ENCODE assay signal across 9 mouse cellular contexts in genomic region chr10:89400674-89401336, GRCm38 (mm10). TPM values are rescaled to one million over a fixed set of nuclear protein-coding genes. Genes with fewer than 3 reads are reported as not detected.
A peak's percentile ranks its signal among the peaks of the same experiment; 100 is the strongest.
DNase-seq lines count a peak whose midpoint lies in the region; ATAC-seq and TF ChIP-seq lines count a peak whose summit lies in the region.
"Had no signal": no experiment of that assay in that cellular context is flagged by ENCODE, and none has a peak within 500 bp of the region (broad histone marks: within the 10 kb centered on the region; RNA-seq: fewer than 3 reads in every experiment).

No protein-coding gene starts in this region.

- no peak overlapping the region for H3K27ac ChIP-seq in hindbrain, embryonic 14.5 days
- H3K27ac ChIP-seq in hindbrain, embryonic 10.5 days = no peak overlapping the region
- H3K27ac ChIP-seq in ES-E14 (ENCODE audit: insufficient read depth, low read depth, low read length, poor library complexity, severe bottlenecking) = no peak overlapping the region
- H3K27ac ChIP-seq in thymus, adult 2 months (ENCODE audit: control insufficient read depth, insufficient read depth, low read length) = no peak overlapping the region
- H3K27ac ChIP-seq: kidney, postnatal 0 days had no signal

- in situ Hi-C loops in ES-E14 (cut with MboI; ENCODE audit: low sequenced_read_pairs in 2 of 2, unreplicated experiment in 2 of 2) = no loop called here

- H3K4me2 ChIP-seq in hindbrain, embryonic 14.5 days (replicated peaks) = no peak overlapping the region

- TF ChIP-seq CTCF in thymus, adult 2 months (IDR thresholded peaks at IDR 0.05; ENCODE audit: borderline replicate concordance, control insufficient read depth, extremely low read depth, insufficient read depth, low read length, poor library complexity) = no peak

- H3K9me3 ChIP-seq in hindbrain, embryonic 14.5 days (ENCODE audit: control insufficient read depth, low read length) = no peaks in the 10 kb centered on the region
- 0 out of 2 replicates have a peak, but pooled peaks cover 4% of the 10 kb centered on the region for H3K9me3 ChIP-seq in hindbrain, embryonic 10.5 days
- no peaks in the 10 kb centered on the region for H3K9me3 ChIP-seq in ES-E14 (ENCODE audit: control insufficient read depth, insufficient read depth, low read depth, low read length)

- no peak overlapping the region for H3K4me3 ChIP-seq in hindbrain, embryonic 14.5 days (replicated peaks; ENCODE audit: low read length)
- no peak overlapping the region for H3K4me3 ChIP-seq in hindbrain, embryonic 10.5 days
- H3K4me3 ChIP-seq in ES-E14 (ENCODE audit: insufficient read depth in 1 of 2, low read depth in 1 of 2, low read length in 2 of 2, poor library complexity in 1 of 2, severe bottlenecking in 1 of 2) = no peak overlapping the region
- H3K4me3 ChIP-seq in thymus, adult 2 months (ENCODE audit: control insufficient read depth, insufficient read depth, low read length) = no peak overlapping the region

- ATAC-seq in hindbrain, embryonic 14.5 days (ENCODE audit: low FRiP score) = no peak

- H3K27me3 ChIP-seq in hindbrain, embryonic 14.5 days (ENCODE audit: control insufficient read depth, insufficient read depth, low read length) = no peaks in the 10 kb centered on the region
- no peaks in the 10 kb centered on the region for H3K27me3 ChIP-seq in hindbrain, embryonic 10.5 days (ENCODE audit: insufficient read depth, poor library complexity, severe bottlenecking)
- no peaks in the 10 kb centered on the region for H3K27me3 ChIP-seq in thymus, adult 2 months (ENCODE audit: control insufficient read depth, insufficient read depth, low read length)

- no peak for TF ChIP-seq POLR2A in thymus, adult 2 months (IDR thresholded peaks at IDR 0.05; ENCODE audit: control insufficient read depth, extremely low read depth, insufficient read depth, low read length, poor library complexity)

- peak; percentile 29 for DNase-seq in hindbrain, embryonic 14.5 days (ENCODE audit: low spot score)
- no peak for DNase-seq in hindbrain, embryonic 10.5 days (ENCODE audit: low spot score)
- peak; percentile 47 for DNase-seq in ES-E14 (ENCODE audit: low read depth, low spot score)
- DNase-seq in cerebellum, adult 11-12 months = peak; percentile 79
- peak; percentile 45 for DNase-seq in heart, postnatal 4 days
- no peak for DNase-seq in thymus, postnatal 10 days (ENCODE audit: low spot score in 2 of 2)
- DNase-seq in thymus, adult 2 months = no peak
- DNase-seq in thymus, postnatal 0 days (ENCODE audit: low spot score) = no peak

- H3K4me1 ChIP-seq in hindbrain, embryonic 14.5 days (replicated peaks; ENCODE audit: control insufficient read depth, insufficient read depth, low read length) = no peaks in the 10 kb centered on the region
- H3K4me1 ChIP-seq in hindbrain, embryonic 10.5 days (replicated peaks) = peaks cover 5% of the 10 kb centered on the region; the same call in 1 of the 2 replicates
- H3K4me1 ChIP-seq in ES-E14 (ENCODE audit: control insufficient read depth in 2 of 2, insufficient read depth in 2 of 2, low read length in 2 of 2, poor library complexity in 1 of 2) = no peaks in the 10 kb centered on the region
- 0 out of 2 replicates have a peak, but pooled peaks cover 2% of the 10 kb centered on the region for H3K4me1 ChIP-seq in thymus, adult 2 months (replicated peaks; ENCODE audit: control insufficient read depth, insufficient read depth, low read length)

- 70% methylated on average over 19 of the region's 19 CpGs for WGBS in hindbrain, embryonic 14.5 days
- 86% methylated on average over 19 of the region's 19 CpGs for WGBS in hindbrain, embryonic 10.5 days
- 95% methylated on average over 19 of the region's 19 CpGs for WGBS in thymus, adult 2 months

- H3K9ac ChIP-seq in hindbrain, embryonic 14.5 days = no peak overlapping the region
- no peak overlapping the region for H3K9ac ChIP-seq in ES-E14 (ENCODE audit: insufficient read depth, low read depth, low read length, poor library complexity, severe bottlenecking)

- no peaks in the 10 kb centered on the region for H3K36me3 ChIP-seq in hindbrain, embryonic 14.5 days (replicated peaks; ENCODE audit: control insufficient read depth, insufficient read depth)
- H3K36me3 ChIP-seq in hindbrain, embryonic 10.5 days = no peaks in the 10 kb centered on the region
- H3K36me3 ChIP-seq in ES-E14 (ENCODE audit: control insufficient read depth, insufficient read depth, low read length, poor library complexity, severe bottlenecking) = no peaks in the 10 kb centered on the region
- H3K36me3 ChIP-seq in thymus, adult 2 months (ENCODE audit: control insufficient read depth, insufficient read depth, low read length) = no peaks in the 10 kb centered on the region

TF ChIP-seq in ES-E14, 5 proteins besides CTCF, POLR2A, EP300 and RAD21:
- TF ChIP-seq MAFK (IDR thresholded peaks at IDR 0.05; ENCODE audit: insufficient read depth, low read depth, low read length) (peak; percentile 51; the same call in 1 of the 2 replicates), ZNF384 (IDR thresholded peaks at IDR 0.05; ENCODE audit: low read depth, low read length) (no peak)
TF ChIP-seq in ES-E14: peak in this region for 1.

RNA-seq across cellular contexts. Expression of gene Gas2l3, which starts 43.0 kb away (rescaled TPM):
- polyA plus RNA-seq in hindbrain, embryonic 14.5 days (2014; fragmentation: Nextera tagmentation; extraction: Ambion mirVana) = 5.8 and 6.3 TPM in 2 replicates
- 9.7 and 15.7 TPM in 2 replicates for polyA plus RNA-seq in hindbrain, embryonic 10.5 days (2016; fragmentation: Nextera tagmentation; extraction: Ambion mirVana)
- total RNA-seq in ES-E14 (2012; rRNA removed) = 24.3 and 25.5 TPM in 2 replicates
- 10 to 100 TPM; 36.7 to 36.8 TPM for total RNA-seq in heart, postnatal 4 days (2021)
- 2.6 and 4.8 TPM in 2 replicates for polyA plus RNA-seq in thymus, adult 2 months (2012; rRNA removed)
- polyA plus RNA-seq in thymus, postnatal 0 days (2015; fragmentation: Nextera tagmentation; extraction: Ambion mirVana) = 7.9 and 10.4 TPM in 2 replicates

RNA-seq across cellular contexts. Expression of gene Ano4, which starts 56.2 kb away (rescaled TPM):
- 9.3 and 12.8 TPM in 2 replicates for polyA plus RNA-seq in hindbrain, embryonic 14.5 days (2014; fragmentation: Nextera tagmentation; extraction: Ambion mirVana)
- polyA plus RNA-seq in hindbrain, embryonic 10.5 days (2016; fragmentation: Nextera tagmentation; extraction: Ambion mirVana) = 0.50 and 1.7 TPM in 2 replicates
- 0.80 and 0.95 TPM in 2 replicates for total RNA-seq in ES-E14 (2012; rRNA removed)
- total RNA-seq in heart, postnatal 4 days (2021) = 1 to 10 TPM; 6.9 to 7.5 TPM
- 0.15 and 0.35 TPM in 2 replicates for polyA plus RNA-seq in thymus, adult 2 months (2012; rRNA removed)
- polyA plus RNA-seq in thymus, postnatal 0 days (2015; fragmentation: Nextera tagmentation; extraction: Ambion mirVana) = 0.03 and 0.14 TPM in 2 replicates

Comparison
In these comparisons a context has a peak if more than half of its experiments do, and no peak if none do; other contexts are left out.
1. DNase-seq: peak in hindbrain, embryonic 14.5 days (single experiment), ES-E14 (single experiment), cerebellum, adult 11-12 months (single experiment) and heart, postnatal 4 days (single experiment); none in hindbrain, embryonic 10.5 days (single experiment), thymus, postnatal 10 days (0 of 2), thymus, adult 2 months (single experiment) and thymus, postnatal 0 days (single experiment).